Mouse (Mus musculus) neural tube, embryonic 12.5 days (tissue): ENCODE data around the gene Pcp4l1. TPM values are rescaled to one million over a fixed set of nuclear protein-coding genes. Genes with fewer than 3 reads are reported as not detected.

Source experiments
- ATAC-seq: fragments of 200-750 bp; cut with Nextera tagmentation; 2 replicates; pipeline ENCODE4 v1.8.0; 2017; ENCODE audit warnings: low read depth, mild to moderate bottlenecking, moderate TSS enrichment, moderate library complexity; ENCODE audit not compliant: low FRiP score
- H3K27ac ChIP-seq: fragments of 300-500 bp; sonication (generic); 2 replicates; pipeline ENCODE4 v1.5.1; 2016
- H3K27me3 ChIP-seq: fragments of 300-500 bp; sonication (generic); replicated peaks from 2 replicates; pipeline ENCODE4 v1.6.1; 2016; ENCODE audit warnings: mild to moderate bottlenecking
- H3K36me3 ChIP-seq: fragments of 300-500 bp; sonication (generic); 2 replicates; pipeline ENCODE4 v1.6.1; 2016; ENCODE audit warnings: mild to moderate bottlenecking
- H3K4me1 ChIP-seq: fragments of 300-500 bp; sonication (generic); 2 replicates; pipeline ENCODE4 v1.6.1; 2016
- H3K4me2 ChIP-seq: fragments of 300-500 bp; sonication (generic); replicated peaks from 2 replicates; pipeline ENCODE4 v1.6.1; 2016; ENCODE audit warnings: mild to moderate bottlenecking
- H3K4me3 ChIP-seq: fragments of 300-500 bp; sonication (generic); 2 replicates; pipeline ENCODE4 v1.5.1; 2016
- H3K9ac ChIP-seq: fragments of 300-500 bp; sonication (generic); 2 replicates; pipeline ENCODE4 v1.6.1; 2016; ENCODE audit warnings: mild to moderate bottlenecking
- H3K9me3 ChIP-seq: fragments of 300-500 bp; sonication (generic); 2 replicates; pipeline ENCODE4 v1.6.1; 2016; ENCODE audit warnings: mild to moderate bottlenecking
- WGBS: fragments of 180-500 bp; shearing (Covaris S2); methylation state at CpG from one replicate; pipeline ENCODE4 v1.1.7; 2016; 5-methylcytosine and 5-hydroxymethylcytosine counted together
- polyA plus RNA-seq: library from polyadenylated mRNA; unstranded; fragments of >200 nt; fragmentation: Nextera tagmentation; extraction: Ambion mirVana; gene quantifications from 2 replicates; pipeline ENCODE4 v1.2.1, GENCODE M21; 2016

Gene Pcp4l1
- polyA plus RNA-seq, 1 experiment from 2014 or later: 6.2 TPM

- WGBS: 73% methylated on average over 4 of the region's 4 CpGs
- Histone ChIP-seq H3K4me3 (no peak overlapping the region), H3K9ac (no peak overlapping the region), H3K4me1 (no peaks in the 10 kb centered on the region), H3K27me3 (no peaks in the 10 kb centered on the region), H3K9me3 (no peaks in the 10 kb centered on the region), H3K4me2 (no peak overlapping the region), H3K27ac (no peak overlapping the region), H3K36me3 (peaks cover 36% of the 10 kb centered on the region)
- no peak for ATAC-seq
Observed at GRCm38 (mm10) chr1:171231844-171232243, 35.8 kb upstream of the Pcp4l1 start.

- H3K27ac ChIP-seq: no peak overlapping the region
- H3K4me3 ChIP-seq: no peak overlapping the region
- peaks cover 21% of the 10 kb centered on the region for H3K36me3 ChIP-seq
- H3K4me1 ChIP-seq: no peaks in the 10 kb centered on the region
- H3K4me2 ChIP-seq: no peak overlapping the region
- H3K9ac ChIP-seq: no peak overlapping the region
- WGBS: 78% methylated on average over 3 of the region's 3 CpGs
- H3K9me3 ChIP-seq: no peaks in the 10 kb centered on the region
- no peaks in the 10 kb centered on the region for H3K27me3 ChIP-seq
- no peak for ATAC-seq
Observed at GRCm38 (mm10) chr1:171230215-171230614, 34.1 kb upstream of the Pcp4l1 start.

GRCm38 (mm10) chr1:171229750-171230149 lies 33.7 kb upstream of the Pcp4l1 start:
- H3K27me3 ChIP-seq: no peaks in the 10 kb centered on the region
- ATAC-seq: no peak
- H3K27ac ChIP-seq: no peak overlapping the region
- no peaks in the 10 kb centered on the region for H3K9me3 ChIP-seq
- WGBS: 56% methylated on average over 6 of the region's 6 CpGs
- no peak overlapping the region for H3K9ac ChIP-seq
- H3K4me3 ChIP-seq: no peak overlapping the region
- H3K4me1 ChIP-seq: no peaks in the 10 kb centered on the region
- H3K4me2 ChIP-seq: no peak overlapping the region
- peaks cover 17% of the 10 kb centered on the region for H3K36me3 ChIP-seq

- Histone ChIP-seq H3K27me3 (no peaks in the 10 kb centered on the region), H3K4me3 (no peak overlapping the region), H3K9ac (no peak overlapping the region), H3K27ac (no peak overlapping the region), H3K4me1 (0 out of 2 replicates have a peak, but pooled peaks cover 3% of the 10 kb centered on the region), H3K4me2 (no peak overlapping the region), H3K36me3 (no peaks in the 10 kb centered on the region), H3K9me3 (no peaks in the 10 kb centered on the region)
- WGBS: 82% methylated on average over 1 of the region's 1 CpGs
- no peak for ATAC-seq
Observed at GRCm38 (mm10) chr1:171227879-171228278, 31.8 kb upstream of the Pcp4l1 start.

- 47% methylated on average over 4 of the region's 4 CpGs for WGBS
- H3K36me3 ChIP-seq: no peaks in the 10 kb centered on the region
Observed at GRCm38 (mm10) chr1:171226780-171227179, 30.7 kb upstream of the Pcp4l1 start.

GRCm38 (mm10) chr1:171224857-171225256 lies 28.8 kb upstream of the Pcp4l1 start, which contains the start of gene Apoa2:
Gene Apoa2 (plus strand): TSS chr1:171225054.
- peaks cover 4% of the 10 kb centered on the region; the same call in 1 of the 2 replicates for H3K36me3 ChIP-seq
- H3K9me3 ChIP-seq: no peaks in the 10 kb centered on the region
- H3K4me2 ChIP-seq: no peak within 1 kb of the TSS
- no peak within 1 kb of the TSS for H3K4me3 ChIP-seq
- H3K27ac ChIP-seq: no peak within 1 kb of the TSS
- H3K9ac ChIP-seq: no peak within 1 kb of the TSS
- no peak for ATAC-seq
- WGBS: 77% methylated on average over 5 of the region's 5 CpGs
- H3K4me1 ChIP-seq: peaks cover 15% of the 10 kb centered on the region
- no peaks in the 10 kb centered on the region for H3K27me3 ChIP-seq

More at GRCm38 (mm10) chr1:171226780-171227179, 30.7 kb upstream of the Pcp4l1 start:
- no peak for ATAC-seq
- Histone ChIP-seq H3K27ac (no peak overlapping the region), H3K4me2 (no peak overlapping the region), H3K4me1 (peaks cover 6% of the 10 kb centered on the region), H3K27me3 (no peaks in the 10 kb centered on the region), H3K9ac (no peak overlapping the region), H3K4me3 (no peak overlapping the region), H3K9me3 (no peaks in the 10 kb centered on the region)

- Histone ChIP-seq H3K36me3 (peaks cover 13% of the 10 kb centered on the region; the same call in 1 of the 2 replicates), H3K9me3 (no peaks in the 10 kb centered on the region), H3K27me3 (no peaks in the 10 kb centered on the region), H3K27ac (no peak overlapping the region), H3K4me1 (peaks cover 15% of the 10 kb centered on the region), H3K4me2 (no peak overlapping the region), H3K9ac (no peak overlapping the region), H3K4me3 (no peak overlapping the region)
- 90% methylated on average over 2 of the region's 2 CpGs for WGBS
- no peak for ATAC-seq
Observed at GRCm38 (mm10) chr1:171223796-171224195, 27.7 kb upstream of the Pcp4l1 start.

- WGBS: 87% methylated on average over 6 of the region's 6 CpGs
Observed at GRCm38 (mm10) chr1:171223168-171223567, 27.1 kb upstream of the Pcp4l1 start.

GRCm38 (mm10) chr1:171222238-171223155 lies 26.4 kb upstream of the Pcp4l1 start, which contains the start of gene Tomm40l:
Gene Tomm40l (minus strand): TSS chr1:171222514.
- 4% methylated on average over 28 of the region's 28 CpGs for WGBS
- no peaks in the 10 kb centered on the region for H3K9me3 ChIP-seq
- peak; percentile 95 for ATAC-seq
- H3K27me3 ChIP-seq: no peaks in the 10 kb centered on the region
- peaks cover 15% of the 10 kb centered on the region for H3K4me1 ChIP-seq
- H3K9ac ChIP-seq: peak within 1 kb of the TSS; percentile 57
- peak within 1 kb of the TSS; percentile 86 for H3K4me2 ChIP-seq
- peaks cover 16% of the 10 kb centered on the region; the same call in 1 of the 2 replicates for H3K36me3 ChIP-seq
- H3K27ac ChIP-seq: peak within 1 kb of the TSS; percentile 32; the same call in 1 of the 2 replicates
- peak within 1 kb of the TSS; percentile 57 for H3K4me3 ChIP-seq

More at GRCm38 (mm10) chr1:171223168-171223567, 27.1 kb upstream of the Pcp4l1 start:
- ATAC-seq: no peak
- Histone ChIP-seq H3K4me2 (peak overlapping the region; percentile 86), H3K4me3 (0 out of 2 replicates have a peak overlapping the region, but pooled peaks have one; percentile 57), H3K4me1 (peaks cover 15% of the 10 kb centered on the region), H3K27ac (peak overlapping the region; percentile 32; the same call in 1 of the 2 replicates), H3K9ac (no peak overlapping the region), H3K36me3 (peaks cover 16% of the 10 kb centered on the region; the same call in 1 of the 2 replicates), H3K9me3 (no peaks in the 10 kb centered on the region), H3K27me3 (no peaks in the 10 kb centered on the region)

GRCm38 (mm10) chr1:171221281-171222193 lies 25.5 kb upstream of the Pcp4l1 start:
- Histone ChIP-seq H3K9ac (peak overlapping the region; percentile 57), H3K4me1 (peaks cover 15% of the 10 kb centered on the region), H3K27ac (no peak overlapping the region), H3K9me3 (no peaks in the 10 kb centered on the region), H3K4me3 (peak overlapping the region; percentile 57), H3K36me3 (peaks cover 16% of the 10 kb centered on the region; the same call in 1 of the 2 replicates), H3K27me3 (no peaks in the 10 kb centered on the region), H3K4me2 (peak overlapping the region; percentile 86)
- no peak; the same call in none of the 2 replicates for ATAC-seq
- 6% methylated on average over 22 of the region's 22 CpGs for WGBS

- peaks cover 15% of the 10 kb centered on the region for H3K4me1 ChIP-seq
- ATAC-seq: peak; percentile 46; the same call in 1 of the 2 replicates
- no peaks in the 10 kb centered on the region for H3K9me3 ChIP-seq
- H3K36me3 ChIP-seq: peaks cover 16% of the 10 kb centered on the region; the same call in 1 of the 2 replicates
- peak overlapping the region; percentile 86 for H3K4me2 ChIP-seq
- H3K4me3 ChIP-seq: 0 out of 2 replicates have a peak overlapping the region, but pooled peaks have one; percentile 57
- H3K9ac ChIP-seq: no peak overlapping the region
- H3K27me3 ChIP-seq: no peaks in the 10 kb centered on the region
- WGBS: 9% methylated on average over 10 of the region's 10 CpGs
- H3K27ac ChIP-seq: no peak overlapping the region
Observed at GRCm38 (mm10) chr1:171220871-171221270, 24.8 kb upstream of the Pcp4l1 start.
